Mouse (Mus musculus) liver, adult 2 months (tissue): Measurements from ENCODE around the gene Ccdc174.

Source experiments
- CTCF ChIP-seq: fragments of 200-500 bp; IDR thresholded peaks from 2 replicates; pipeline ENCODE4 v1.5.1; 2011; ENCODE audit warnings: low read depth, low read length, control low read depth
- POLR2A ChIP-seq: fragments of 200-500 bp; IDR thresholded peaks from 2 replicates; pipeline ENCODE4 v1.6.1; 2011; ENCODE audit warnings: low read length, control low read depth; ENCODE audit not compliant: insufficient read depth; ENCODE audit errors: extremely low read depth

DNA sequence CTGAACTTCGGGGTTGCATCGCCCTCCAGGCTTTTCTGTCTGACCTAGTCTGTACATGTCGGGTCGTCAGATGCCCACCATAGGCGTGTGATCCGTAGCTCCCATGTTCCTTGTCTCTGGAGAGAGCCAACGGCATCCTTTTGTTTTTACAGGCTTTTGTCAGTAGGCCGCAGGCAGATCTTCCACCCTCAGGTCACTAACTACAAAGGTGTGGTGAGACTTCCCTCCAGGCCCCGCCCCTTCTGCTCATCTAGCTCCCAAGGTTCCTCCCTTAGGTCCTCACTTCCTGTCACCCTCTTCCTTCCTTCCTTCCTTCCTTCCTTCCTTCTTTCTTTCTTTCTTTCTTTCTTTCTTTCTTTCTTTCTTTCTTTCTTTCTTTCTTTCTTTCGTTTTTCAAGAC, 36.2 kb downstream of the Ccdc174 start:
- TF ChIP-seq POLR2A (no peak), CTCF (no peak)
